Mouse (Mus musculus): Measurements from ENCODE around the gene Nxph2.

Nxph2 gene

DNA sequence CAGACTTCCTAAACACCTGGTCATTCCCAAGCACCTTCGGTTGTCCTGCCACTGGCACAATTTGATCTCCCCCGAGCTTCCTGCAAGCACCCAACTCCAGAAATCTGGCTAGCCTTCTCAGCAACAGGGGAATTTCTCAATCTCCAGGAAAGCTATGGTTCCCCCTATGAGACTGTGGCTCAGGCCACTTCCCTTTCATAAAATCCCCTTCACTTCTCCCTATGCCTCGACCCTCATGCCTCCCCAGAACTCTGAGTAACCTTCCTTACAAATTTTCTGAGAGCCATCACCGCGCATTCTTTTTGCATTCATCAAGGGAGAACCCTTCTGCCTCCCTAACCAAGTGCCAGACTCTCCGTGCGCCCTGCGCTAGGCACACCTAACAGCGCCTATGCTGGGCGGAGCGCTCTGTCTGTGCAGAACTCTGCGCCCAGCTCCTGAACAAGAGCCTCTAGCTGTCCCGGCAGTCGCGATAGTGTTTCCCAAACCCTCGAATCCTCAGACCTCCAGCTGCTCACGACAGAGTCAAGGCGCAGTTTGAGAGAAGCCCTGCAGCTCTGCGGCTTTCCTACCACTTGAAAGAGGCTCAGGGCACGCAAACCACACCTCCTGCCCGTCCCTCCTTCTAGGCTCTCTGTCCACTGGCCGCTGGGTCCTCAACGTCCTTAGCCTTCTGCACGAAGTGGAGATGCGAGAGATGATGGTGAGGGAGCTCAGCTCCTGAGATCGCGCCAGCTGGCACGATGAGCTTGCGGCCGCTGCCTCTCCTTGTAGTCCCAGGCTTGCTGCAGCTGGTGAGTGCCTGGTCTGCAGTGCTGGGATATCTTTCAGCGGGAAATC, at the start of gene Nxph2:
TSS of gene Nxph2 (plus strand) at position 501 of the 840 bp plus-strand sequence.
- no peak for DNase-seq (ENCODE audit: low read depth, low spot score)

DNA sequence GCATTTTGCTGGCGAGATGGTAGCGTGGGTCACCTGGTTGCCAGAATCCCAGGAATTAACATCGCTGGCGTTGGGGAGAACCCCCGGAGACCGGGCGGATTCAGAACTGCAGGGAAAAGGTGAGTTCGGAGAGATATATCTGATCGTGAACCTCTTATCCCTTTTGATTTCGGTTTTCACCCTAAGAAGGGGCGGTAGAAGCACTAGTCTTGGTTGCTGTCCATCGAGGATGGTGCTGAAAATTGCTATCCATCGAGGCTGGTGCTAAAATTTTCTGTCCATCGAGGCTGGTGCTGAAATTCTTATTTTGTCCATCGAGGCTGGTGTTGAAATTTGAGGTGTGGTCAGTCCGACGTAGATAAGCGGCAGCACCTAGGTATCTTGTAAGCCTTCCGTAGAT, 30.1 kb upstream of the Nxph2 start:
- peak; percentile 20 for DNase-seq (ENCODE audit: low read depth, low spot score)

- DNase-seq (ENCODE audit: low read depth, low spot score), result no peak
Measured at GRCm38 (mm10) chr2:23314869-23315268, 6.2 kb upstream of the Nxph2 start.

All from embryo, embryonic 11.5 days (tissue).